Mouse (Mus musculus) forebrain, embryonic 12.5 days (tissue): ENCODE results near the gene Disc1. TPM values are rescaled to one million over a fixed set of nuclear protein-coding genes. Genes with fewer than 3 reads are reported as not detected.
A peak's percentile ranks its signal among the peaks of the same experiment; 100 is the strongest.

Source experiments
- ATAC-seq: fragments of 200-750 bp; cut with Nextera tagmentation; 2 replicates; pipeline ENCODE4 v1.8.0; 2017; ENCODE audit warnings: moderate TSS enrichment; ENCODE audit not compliant: low FRiP score
- H3K27ac ChIP-seq: fragments of 300-500 bp; sonication (generic); 2 replicates; pipeline ENCODE4 v1.5.1; 2016; ENCODE audit warnings: mild to moderate bottlenecking
- H3K27me3 ChIP-seq: fragments of 300-500 bp; sonication (generic); 2 replicates; pipeline ENCODE4 v1.6.1; 2016; ENCODE audit warnings: mild to moderate bottlenecking
- H3K36me3 ChIP-seq: fragments of 300-500 bp; sonication (generic); replicated peaks from 2 replicates; pipeline ENCODE4 v1.6.1; 2016; ENCODE audit warnings: mild to moderate bottlenecking
- H3K4me1 ChIP-seq: fragments of 300-500 bp; sonication (generic); 2 replicates; pipeline ENCODE4 v1.6.1; 2016
- H3K4me2 ChIP-seq: fragments of 300-500 bp; sonication (generic); 2 replicates; pipeline ENCODE4 v1.6.1; 2016; ENCODE audit warnings: mild to moderate bottlenecking, moderate library complexity
- H3K4me3 ChIP-seq: fragments of 300-500 bp; sonication (generic); replicated peaks from 2 replicates; pipeline ENCODE4 v1.5.1; 2016; ENCODE audit warnings: mild to moderate bottlenecking
- H3K9ac ChIP-seq: fragments of 300-500 bp; sonication (generic); 2 replicates; pipeline ENCODE4 v1.6.1; 2016; ENCODE audit warnings: mild to moderate bottlenecking
- H3K9me3 ChIP-seq: fragments of 300-500 bp; sonication (generic); 2 replicates; pipeline ENCODE4 v1.6.1; 2016
- WGBS: fragments of 180-500 bp; shearing (Covaris S2); methylation state at CpG from one replicate; pipeline ENCODE4 v1.1.7; 2016; 5-methylcytosine and 5-hydroxymethylcytosine counted together
- microRNA-seq: library from miRNA; unstranded; fragments of <30 nt; microRNA quantifications from one replicate; pipeline ENCODE4, GENCODE M21; 2017
- polyA plus RNA-seq: library from polyadenylated mRNA; unstranded; fragments of >200 nt; fragmentation: Nextera tagmentation; extraction: Ambion mirVana; gene quantifications from 2 replicates; pipeline ENCODE4 v1.2.1, GENCODE M21; 2016

The Disc1 gene
- polyA plus RNA-seq, 1 experiment from 2014 or later = 2.3 TPM

DNA sequence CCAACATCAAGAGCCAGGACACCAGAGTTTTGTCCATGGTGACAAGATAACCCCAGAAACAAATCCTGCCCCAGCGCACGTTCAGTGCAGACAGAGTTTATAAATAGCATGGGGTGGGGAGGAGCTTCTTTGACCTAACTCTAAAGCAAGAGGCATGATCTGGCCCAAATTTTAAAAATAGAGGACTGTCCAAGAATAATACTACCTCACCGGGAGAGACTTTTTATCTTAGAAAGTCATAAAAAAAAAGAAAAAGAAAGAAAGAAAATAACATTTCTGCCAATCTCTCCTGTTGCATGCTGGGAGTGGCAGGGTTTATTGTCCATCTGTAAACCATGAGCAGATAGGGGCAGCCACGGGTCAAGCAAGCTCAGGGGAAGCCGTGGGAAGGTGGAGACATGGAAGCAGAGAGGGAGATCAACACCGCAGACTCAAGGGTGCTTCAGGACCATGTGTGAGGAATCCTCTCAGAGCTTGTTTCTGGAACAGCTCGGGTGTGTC, 233.9 kb downstream of the Disc1 start:
- H3K27me3 ChIP-seq = no peaks in the 10 kb centered on the region

DNA sequence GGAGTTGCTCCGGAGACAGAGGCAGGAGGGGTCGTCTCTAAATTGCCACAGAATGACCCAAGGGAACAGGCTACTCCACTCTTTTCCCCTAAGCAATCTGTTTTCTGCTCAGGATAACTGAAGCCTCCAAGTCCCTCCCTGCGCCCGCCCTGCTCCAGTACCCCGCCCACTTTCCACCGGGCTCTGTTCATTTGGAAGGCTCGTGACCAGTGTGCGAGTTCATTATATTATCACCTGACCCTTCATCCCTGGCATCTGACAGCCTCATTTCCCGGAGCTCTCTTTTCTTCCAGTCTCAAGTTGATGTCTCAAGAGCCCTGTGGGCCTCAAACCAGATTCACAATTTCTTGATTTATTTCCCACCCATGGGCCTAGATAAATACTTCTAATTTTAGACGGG, 237.5 kb downstream of the Disc1 start:
- no peaks in the 10 kb centered on the region for H3K36me3 ChIP-seq
- no peak overlapping the region for H3K9ac ChIP-seq
- WGBS = 59% methylated on average over 10 of the region's 10 CpGs
- H3K4me1 ChIP-seq = peaks cover 16% of the 10 kb centered on the region
- no peaks in the 10 kb centered on the region for H3K9me3 ChIP-seq
- H3K27me3 ChIP-seq = no peaks in the 10 kb centered on the region
- no peak overlapping the region for H3K4me3 ChIP-seq
- ATAC-seq = no peak
- H3K27ac ChIP-seq = no peak overlapping the region
- no peak overlapping the region for H3K4me2 ChIP-seq

More for the DNA sequence above, 233.9 kb downstream of the Disc1 start:
- H3K9ac ChIP-seq = no peak overlapping the region
- ATAC-seq = no peak
- WGBS = 72% methylated on average over 7 of the region's 7 CpGs
- no peak overlapping the region for H3K4me2 ChIP-seq
- H3K4me1 ChIP-seq = peaks cover 5% of the 10 kb centered on the region; the same call in 1 of the 2 replicates
- H3K36me3 ChIP-seq = no peaks in the 10 kb centered on the region
- no peak overlapping the region for H3K4me3 ChIP-seq
- no peaks in the 10 kb centered on the region for H3K9me3 ChIP-seq
- no peak overlapping the region for H3K27ac ChIP-seq

DNA sequence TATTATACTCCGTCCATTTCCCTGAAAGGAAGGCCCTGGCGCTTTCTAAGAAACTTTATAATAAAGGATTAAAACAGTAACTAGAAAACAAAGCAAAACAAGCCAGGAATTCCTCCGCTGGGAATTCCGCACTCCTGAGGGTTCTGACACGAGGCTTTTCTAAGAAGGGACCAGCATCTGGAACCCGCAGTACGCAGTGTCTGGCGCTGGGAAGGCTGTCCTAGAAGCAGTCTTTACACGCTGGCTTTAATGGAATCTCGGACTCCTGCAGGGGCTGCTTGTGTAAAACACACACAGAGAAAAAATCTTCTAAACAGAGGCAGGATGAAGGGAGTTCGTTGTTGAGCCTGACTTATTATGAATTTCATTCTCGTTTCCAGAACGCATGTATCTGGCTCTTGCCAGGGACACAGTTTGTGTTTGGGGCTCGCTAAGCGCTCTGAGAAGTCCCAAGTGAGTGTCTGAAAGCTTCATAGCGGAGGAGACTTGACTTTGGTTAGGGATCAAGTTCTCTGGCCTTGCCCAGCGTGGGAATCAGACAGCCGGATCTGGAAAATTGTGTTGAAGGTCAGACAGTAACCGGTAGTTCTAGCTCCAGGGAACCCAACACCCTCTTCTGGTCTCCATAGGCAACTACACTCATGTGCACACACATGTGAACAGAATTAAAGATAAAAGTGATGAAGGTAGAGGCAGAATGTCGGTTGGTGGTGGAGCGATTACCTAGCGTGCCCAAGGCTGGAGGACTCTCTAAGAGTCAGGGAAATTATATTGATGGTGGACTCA, 238.1 kb downstream of the Disc1 start:
- no peaks in the 10 kb centered on the region for H3K9me3 ChIP-seq
- no peaks in the 10 kb centered on the region for H3K27me3 ChIP-seq
- H3K27ac ChIP-seq = 0 out of 2 replicates have a peak overlapping the region, but pooled peaks have one; percentile 9
- ATAC-seq = no peak
- H3K4me3 ChIP-seq = no peak overlapping the region
- peaks cover 14% of the 10 kb centered on the region for H3K4me1 ChIP-seq
- no peaks in the 10 kb centered on the region for H3K36me3 ChIP-seq
- WGBS = 78% methylated on average over 22 of the region's 22 CpGs
- no peak overlapping the region for H3K4me2 ChIP-seq
- no peak overlapping the region for H3K9ac ChIP-seq

DNA sequence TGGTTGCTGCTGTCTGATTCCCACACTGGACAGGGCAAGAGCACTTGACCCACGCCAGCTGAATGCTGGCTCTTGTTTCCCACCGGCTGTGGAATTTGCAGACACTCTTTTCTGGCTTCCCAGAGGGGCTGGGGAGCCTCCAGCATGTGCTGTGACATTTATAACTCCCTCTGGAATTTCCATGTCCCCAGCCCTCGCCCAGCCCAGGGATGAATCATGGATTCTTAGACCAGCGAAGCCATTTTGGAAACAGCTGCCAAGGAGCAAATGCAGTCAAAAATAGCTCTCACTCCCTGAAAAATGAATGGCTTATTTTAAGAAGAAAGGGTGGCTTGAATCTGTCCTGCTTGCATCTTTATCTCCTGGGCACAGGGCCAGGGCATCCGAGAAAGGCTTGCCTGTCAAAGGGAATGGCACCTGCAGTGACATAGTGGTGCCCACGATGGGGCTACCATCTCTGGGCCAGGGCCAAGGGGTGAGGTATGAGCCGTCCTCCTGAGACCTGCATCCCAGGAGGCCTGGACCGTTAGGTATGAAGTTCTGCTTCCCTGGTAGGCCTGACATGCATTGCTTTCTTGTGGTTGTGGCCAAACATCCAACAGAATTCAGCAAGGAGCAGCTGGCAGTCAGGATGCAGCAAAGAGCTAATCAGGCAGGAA, 239.1 kb downstream of the Disc1 start:
- no peaks in the 10 kb centered on the region for H3K27me3 ChIP-seq
- H3K4me1 ChIP-seq = peaks cover 14% of the 10 kb centered on the region
- no peak overlapping the region for H3K4me3 ChIP-seq
- H3K36me3 ChIP-seq = no peaks in the 10 kb centered on the region
- no peak for ATAC-seq
- H3K9me3 ChIP-seq = no peaks in the 10 kb centered on the region
- H3K4me2 ChIP-seq = no peak overlapping the region
- H3K27ac ChIP-seq = 0 out of 2 replicates have a peak overlapping the region, but pooled peaks have one; percentile 13
- no peak overlapping the region for H3K9ac ChIP-seq
- WGBS = 80% methylated on average over 8 of the region's 8 CpGs

DNA sequence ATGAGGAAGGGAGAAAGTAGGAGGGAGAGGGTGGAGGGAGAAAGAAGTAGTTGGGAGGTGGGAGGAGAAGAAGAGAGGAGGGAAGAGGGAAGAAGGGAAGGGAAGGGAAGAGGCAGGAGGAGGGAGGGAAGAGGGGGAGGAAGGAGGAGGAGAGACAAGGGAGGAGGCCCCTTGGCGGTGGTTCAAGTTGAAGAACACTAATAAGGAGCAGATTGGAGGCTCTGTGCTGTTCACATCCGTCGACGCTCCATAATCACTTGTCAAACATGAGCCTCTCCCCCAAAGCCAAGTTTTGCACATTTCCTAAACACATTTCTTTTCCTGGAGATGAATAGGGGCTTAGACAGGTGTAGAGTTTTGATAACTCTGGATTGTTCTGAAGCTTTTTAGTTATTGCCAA, 245.3 kb downstream of the Disc1 start:
- Histone ChIP-seq H3K27me3 (no peaks in the 10 kb centered on the region; the same call in 1 of the 2 replicates), H3K36me3 (no peaks in the 10 kb centered on the region), H3K4me3 (no peak overlapping the region), H3K9ac (no peak overlapping the region), H3K4me2 (no peak overlapping the region), H3K9me3 (no peaks in the 10 kb centered on the region), H3K4me1 (peaks cover 3% of the 10 kb centered on the region; the same call in 1 of the 2 replicates), H3K27ac (no peak overlapping the region)
- WGBS = 44% methylated on average over 4 of the region's 4 CpGs
- no peak for ATAC-seq

DNA sequence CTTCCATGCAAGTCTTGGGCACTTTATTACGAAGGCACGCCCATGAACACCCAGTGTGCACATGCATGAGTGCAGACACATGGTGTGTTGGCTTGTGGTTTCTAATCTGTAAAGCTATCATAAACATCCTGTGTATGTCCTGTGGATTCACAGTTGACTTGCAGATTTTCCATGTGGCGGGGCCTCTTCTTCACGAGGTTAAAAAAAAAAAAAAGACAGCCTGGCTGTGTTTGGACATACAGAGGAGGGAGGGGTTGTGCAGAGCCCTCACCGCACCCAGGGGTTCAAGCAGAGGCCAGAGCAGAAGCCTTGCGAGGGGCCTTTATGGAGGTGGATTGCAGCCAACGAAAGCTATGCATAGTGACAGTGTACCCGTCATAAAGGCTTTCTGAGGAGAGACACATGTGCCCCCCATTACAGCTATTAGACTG, 248.0 kb downstream of the Disc1 start:
- Histone ChIP-seq H3K27ac (no peak overlapping the region), H3K9me3 (peaks cover 9% of the 10 kb centered on the region; the same call in 1 of the 2 replicates), H3K4me2 (no peak overlapping the region), H3K36me3 (no peaks in the 10 kb centered on the region), H3K27me3 (no peaks in the 10 kb centered on the region; the same call in 1 of the 2 replicates), H3K4me1 (peaks cover 10% of the 10 kb centered on the region), H3K4me3 (no peak overlapping the region), H3K9ac (no peak overlapping the region)
- 82% methylated on average over 8 of the region's 8 CpGs for WGBS
- ATAC-seq = no peak

DNA sequence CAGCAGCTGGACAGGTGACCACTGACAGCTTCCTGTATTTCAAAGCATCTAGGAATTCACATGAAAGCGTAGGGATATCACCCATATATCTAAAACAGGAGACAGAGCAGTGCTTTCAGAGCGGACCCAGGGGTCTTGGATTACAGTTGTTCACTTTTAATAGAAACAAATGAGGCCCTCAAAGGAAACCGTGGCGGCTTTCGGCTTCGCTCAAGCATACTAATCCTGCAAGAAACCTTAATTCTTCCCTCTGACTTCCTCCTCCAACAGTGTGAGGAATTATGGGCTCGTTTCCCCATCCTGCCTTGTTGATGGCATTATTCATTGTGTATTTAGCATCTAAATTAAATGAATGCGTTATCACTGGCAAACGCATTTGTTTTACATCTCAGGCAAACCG, 252.7 kb downstream of the Disc1 start:
- Histone ChIP-seq H3K27me3 (peaks cover 28% of the 10 kb centered on the region), H3K9ac (no peak overlapping the region), H3K36me3 (no peaks in the 10 kb centered on the region), H3K4me2 (no peak overlapping the region), H3K27ac (peak overlapping the region; percentile 37; the same call in 1 of the 2 replicates), H3K4me1 (peaks cover 26% of the 10 kb centered on the region), H3K4me3 (no peak overlapping the region), H3K9me3 (peaks cover 9% of the 10 kb centered on the region; the same call in 1 of the 2 replicates)
- ATAC-seq = no peak
- WGBS = 21% methylated on average over 10 of the region's 10 CpGs

DNA sequence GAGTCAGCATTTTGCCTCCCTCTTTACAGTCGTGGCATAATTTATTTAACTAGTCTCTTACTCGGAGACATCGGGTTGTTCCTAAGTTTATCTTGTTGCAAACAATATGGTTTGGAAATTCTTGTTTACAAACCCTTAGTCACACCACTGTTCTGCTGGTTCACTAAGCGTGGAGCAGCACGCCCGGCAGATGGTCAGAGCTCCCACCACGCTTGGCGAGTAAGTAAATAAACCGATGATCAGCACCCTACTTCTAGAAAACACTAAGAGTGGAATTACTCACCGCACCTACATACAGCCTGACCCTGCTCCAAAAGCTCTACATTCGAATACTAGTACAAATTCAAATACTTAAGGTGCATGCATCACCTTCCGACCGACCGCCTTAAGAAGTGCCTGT, 256.0 kb downstream of the Disc1 start:
- WGBS = 82% methylated on average over 14 of the region's 14 CpGs
- peaks cover 36% of the 10 kb centered on the region for H3K4me1 ChIP-seq
- H3K27ac ChIP-seq = no peak overlapping the region
- H3K4me2 ChIP-seq = no peak overlapping the region
- no peak for ATAC-seq
- H3K4me3 ChIP-seq = no peak overlapping the region
- peaks cover 34% of the 10 kb centered on the region for H3K27me3 ChIP-seq
- no peaks in the 10 kb centered on the region for H3K36me3 ChIP-seq
- H3K9ac ChIP-seq = no peak overlapping the region
- peaks cover 2% of the 10 kb centered on the region; the same call in 1 of the 2 replicates for H3K9me3 ChIP-seq

Small RNAs within 50 kb of the gene (microRNA-seq; reads per million reads assigned to microRNA genes)
- gene Gm22197 = not detected

Other genes with a start within 250 kb of the Disc1 start
- gene Gnpat, start 191.2 kb upstream of the Disc1 start, polyA plus RNA-seq = 130 and 131 TPM in 2 replicates
- gene 2810004N23Rik, start 191.1 kb upstream of the Disc1 start, polyA plus RNA-seq = 53.8 and 55.3 TPM in 2 replicates
- 15.0 and 15.3 TPM in 2 replicates for gene Exoc8, start 156.5 kb upstream of the Disc1 start, polyA plus RNA-seq
- 12.8 and 14.5 TPM in 2 replicates for gene Sprtn, start 156.3 kb upstream of the Disc1 start, polyA plus RNA-seq
- 19.5 and 20.0 TPM in 2 replicates for gene Egln1, start 104.9 kb upstream of the Disc1 start, polyA plus RNA-seq
- gene Tsnax, start 41.2 kb upstream of the Disc1 start, polyA plus RNA-seq = 122 and 134 TPM in 2 replicates